Mouse (Mus musculus): ENCODE results near the gene Npas2. TPM values are rescaled to one million over a fixed set of nuclear protein-coding genes. Genes with fewer than 3 reads are reported as not detected.

Npas2 gene
- total and polyA plus RNA-seq, 3 experiments, result 0.05 TPM; not detected in 2

DNA sequence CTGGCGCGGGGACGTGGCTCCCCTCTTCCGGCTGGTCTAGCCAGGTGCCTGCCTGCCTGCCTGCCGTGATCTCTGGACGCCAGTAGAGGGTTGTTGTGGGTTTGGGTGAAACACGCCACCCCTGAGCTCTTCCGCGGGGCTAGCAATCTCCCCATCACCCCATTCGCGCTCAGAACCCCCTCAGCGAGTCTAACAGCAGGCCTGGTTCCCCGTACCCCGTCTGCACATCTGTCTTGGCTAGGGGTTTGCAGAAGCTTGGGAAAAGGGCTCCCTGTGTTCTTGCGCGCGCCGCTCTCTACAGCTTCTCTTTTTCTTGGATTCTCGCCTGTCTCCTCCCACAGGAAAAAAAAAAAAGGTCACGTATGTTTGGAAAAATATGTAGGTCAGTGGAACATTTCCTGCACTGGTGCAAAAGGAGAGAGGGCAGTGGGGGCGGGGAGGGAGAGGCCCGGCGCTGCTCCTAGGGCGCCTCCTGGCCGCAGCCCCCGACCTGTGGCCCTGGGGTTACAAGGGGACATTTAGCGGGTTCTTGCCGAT is 1.0 kb upstream of the Npas2 start:
- DNase-seq (ENCODE audit: low spot score) (no peak), ATAC-seq (ENCODE audit: extremely low read depth, insufficient number of reproducible peaks, low FRiP score, poor library complexity, severe bottlenecking) (no peak)
- Histone ChIP-seq H3K9me3 (replicated peaks) (peaks cover 18% of the 10 kb centered on the region), H3K36me3 (replicated peaks) (no peaks in the 10 kb centered on the region), H3K4me1 (ENCODE audit: insufficient read depth, low read depth, low read length) (no peaks in the 10 kb centered on the region), H3K27me3 (ENCODE audit: insufficient read depth, low read length) (peaks cover 14% of the 10 kb centered on the region; the same call in 1 of the 2 replicates), H3K4me3 (ENCODE audit: low read depth, low read length) (no peak overlapping the region)
- TF ChIP-seq POLR2AphosphoS5 (IDR thresholded peaks at IDR 0.05; ENCODE audit: insufficient replicate concordance, low read depth, low read length) (no peak), CTCF (IDR thresholded peaks at IDR 0.05; ENCODE audit: low read depth, low read length) (no peak), TAL1 (conservative IDR thresholded peaks at IDR 0.05; ENCODE audit: low read depth, low read length) (no peak), GATA2 (IDR thresholded peaks at IDR 0.05; ENCODE audit: borderline replicate concordance, low read depth, low read length) (no peak), GATA1 (IDR thresholded peaks at IDR 0.05; ENCODE audit: borderline replicate concordance, low read length) (no peak)

DNA sequence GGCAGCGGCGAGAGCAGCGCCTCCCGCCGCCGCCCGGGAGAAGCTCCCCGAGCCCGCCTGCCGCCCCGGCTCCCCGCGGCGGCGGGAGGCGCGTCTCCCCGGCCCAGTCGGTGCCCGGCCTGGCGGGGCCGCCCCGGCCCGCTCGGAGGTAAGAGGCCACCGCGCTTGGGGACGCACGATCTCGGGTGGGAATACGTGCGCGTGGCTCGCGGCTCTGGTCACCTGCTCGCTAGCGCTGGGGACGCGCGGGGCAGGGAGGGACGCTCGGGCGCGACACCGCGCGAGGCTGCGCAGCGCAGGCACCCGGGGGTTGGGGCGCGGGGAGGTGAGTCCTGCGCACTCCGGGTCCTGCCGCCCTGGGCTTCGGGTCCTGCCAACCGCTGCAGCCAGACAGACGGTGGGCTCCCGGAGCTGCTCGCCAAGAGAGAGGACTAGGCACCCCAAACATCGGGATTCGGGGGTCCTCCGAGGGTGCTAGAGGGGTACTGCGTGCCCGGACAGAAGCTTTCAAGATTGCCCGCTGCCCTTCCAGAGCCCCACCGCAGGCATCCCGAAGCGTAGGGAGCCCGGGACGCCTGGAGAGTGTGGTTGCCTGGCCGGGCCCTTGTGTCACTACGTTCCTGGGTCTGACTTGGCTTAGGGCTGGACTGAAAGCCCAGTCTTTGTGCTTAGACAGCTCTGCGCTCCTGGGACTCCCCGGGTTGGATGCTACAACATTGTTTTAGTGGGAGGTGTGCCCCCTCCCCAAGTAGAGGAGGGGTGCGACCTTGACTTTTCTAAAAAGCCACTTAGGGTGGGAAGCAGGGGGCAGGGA is 538 bp downstream of the Npas2 start:
- Histone ChIP-seq H3K4me1 (ENCODE audit: insufficient read depth, low read depth, low read length) (no peaks in the 10 kb centered on the region), H3K27me3 (ENCODE audit: insufficient read depth, low read length) (peaks cover 14% of the 10 kb centered on the region; the same call in 1 of the 2 replicates), H3K9me3 (replicated peaks) (peaks cover 18% of the 10 kb centered on the region), H3K4me3 (ENCODE audit: low read depth, low read length) (peak overlapping the region; percentile 25; the same call in 1 of the 2 replicates), H3K36me3 (replicated peaks) (no peaks in the 10 kb centered on the region)
- TF ChIP-seq GATA2 (IDR thresholded peaks at IDR 0.05; ENCODE audit: borderline replicate concordance, low read depth, low read length) (no peak), TAL1 (conservative IDR thresholded peaks at IDR 0.05; ENCODE audit: low read depth, low read length) (no peak), CTCF (IDR thresholded peaks at IDR 0.05; ENCODE audit: low read depth, low read length) (no peak), GATA1 (IDR thresholded peaks at IDR 0.05; ENCODE audit: borderline replicate concordance, low read length) (no peak), POLR2AphosphoS5 (IDR thresholded peaks at IDR 0.05; ENCODE audit: insufficient replicate concordance, low read depth, low read length) (no peak)
- ATAC-seq (ENCODE audit: extremely low read depth, insufficient number of reproducible peaks, low FRiP score, poor library complexity, severe bottlenecking) (no peak), DNase-seq (ENCODE audit: low spot score) (no peak)

DNA sequence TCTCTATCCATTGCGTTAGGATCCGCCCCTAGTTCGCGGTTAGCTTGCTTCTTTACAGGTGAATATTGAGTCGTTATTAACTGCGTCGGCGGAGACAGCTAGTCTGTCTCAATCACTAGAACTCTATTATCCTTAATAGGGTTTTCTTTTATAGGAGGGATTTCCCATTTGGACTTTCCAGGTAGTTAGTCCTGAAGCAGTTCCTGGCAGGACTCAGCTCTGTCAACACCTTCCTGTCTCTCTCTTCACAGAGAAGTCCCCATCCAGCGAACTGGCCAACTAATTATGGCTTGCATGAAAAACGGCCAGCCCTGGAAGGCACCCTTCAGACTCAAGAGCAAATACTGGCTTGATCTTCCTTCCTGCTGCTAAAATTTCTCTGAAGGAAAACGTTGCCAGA is 1.4 kb downstream of the Npas2 start:
- no peak for ATAC-seq (ENCODE audit: extremely low read depth, insufficient number of reproducible peaks, low FRiP score, poor library complexity, severe bottlenecking)
- Histone ChIP-seq H3K4me1 (ENCODE audit: insufficient read depth, low read depth, low read length) (no peaks in the 10 kb centered on the region), H3K27me3 (ENCODE audit: insufficient read depth, low read length) (peaks cover 14% of the 10 kb centered on the region; the same call in 1 of the 2 replicates), H3K4me3 (ENCODE audit: low read depth, low read length) (no peak overlapping the region), H3K9me3 (replicated peaks) (peaks cover 18% of the 10 kb centered on the region), H3K36me3 (replicated peaks) (no peaks in the 10 kb centered on the region)
- no peak for TF ChIP-seq POLR2AphosphoS5 (IDR thresholded peaks at IDR 0.05; ENCODE audit: insufficient replicate concordance, low read depth, low read length)
- TF ChIP-seq TAL1 (conservative IDR thresholded peaks at IDR 0.05; ENCODE audit: low read depth, low read length), result no peak
- TF ChIP-seq GATA1 (IDR thresholded peaks at IDR 0.05; ENCODE audit: borderline replicate concordance, low read length), result no peak
- TF ChIP-seq CTCF (IDR thresholded peaks at IDR 0.05; ENCODE audit: low read depth, low read length), result no peak
- TF ChIP-seq GATA2 (IDR thresholded peaks at IDR 0.05; ENCODE audit: borderline replicate concordance, low read depth, low read length), result no peak
- DNase-seq (ENCODE audit: low spot score), result no peak

- Histone ChIP-seq H3K4me3 (ENCODE audit: low read depth, low read length) (no peak overlapping the region), H3K27me3 (ENCODE audit: insufficient read depth, low read length) (peaks cover 14% of the 10 kb centered on the region; the same call in 1 of the 2 replicates), H3K36me3 (replicated peaks) (no peaks in the 10 kb centered on the region), H3K9me3 (replicated peaks) (peaks cover 18% of the 10 kb centered on the region), H3K4me1 (ENCODE audit: insufficient read depth, low read depth, low read length) (no peaks in the 10 kb centered on the region)
- ATAC-seq (ENCODE audit: extremely low read depth, insufficient number of reproducible peaks, low FRiP score, poor library complexity, severe bottlenecking), result no peak
- TF ChIP-seq CTCF (IDR thresholded peaks at IDR 0.05; ENCODE audit: low read depth, low read length) (no peak), POLR2AphosphoS5 (IDR thresholded peaks at IDR 0.05; ENCODE audit: insufficient replicate concordance, low read depth, low read length) (no peak), TAL1 (conservative IDR thresholded peaks at IDR 0.05; ENCODE audit: low read depth, low read length) (no peak), GATA2 (IDR thresholded peaks at IDR 0.05; ENCODE audit: borderline replicate concordance, low read depth, low read length) (no peak), GATA1 (IDR thresholded peaks at IDR 0.05; ENCODE audit: borderline replicate concordance, low read length) (no peak)
- no peak for DNase-seq (ENCODE audit: low spot score)
These were observed 2.6 kb downstream of the Npas2 start for GRCm38 (mm10) chr1:39196126-39196525.

DNA sequence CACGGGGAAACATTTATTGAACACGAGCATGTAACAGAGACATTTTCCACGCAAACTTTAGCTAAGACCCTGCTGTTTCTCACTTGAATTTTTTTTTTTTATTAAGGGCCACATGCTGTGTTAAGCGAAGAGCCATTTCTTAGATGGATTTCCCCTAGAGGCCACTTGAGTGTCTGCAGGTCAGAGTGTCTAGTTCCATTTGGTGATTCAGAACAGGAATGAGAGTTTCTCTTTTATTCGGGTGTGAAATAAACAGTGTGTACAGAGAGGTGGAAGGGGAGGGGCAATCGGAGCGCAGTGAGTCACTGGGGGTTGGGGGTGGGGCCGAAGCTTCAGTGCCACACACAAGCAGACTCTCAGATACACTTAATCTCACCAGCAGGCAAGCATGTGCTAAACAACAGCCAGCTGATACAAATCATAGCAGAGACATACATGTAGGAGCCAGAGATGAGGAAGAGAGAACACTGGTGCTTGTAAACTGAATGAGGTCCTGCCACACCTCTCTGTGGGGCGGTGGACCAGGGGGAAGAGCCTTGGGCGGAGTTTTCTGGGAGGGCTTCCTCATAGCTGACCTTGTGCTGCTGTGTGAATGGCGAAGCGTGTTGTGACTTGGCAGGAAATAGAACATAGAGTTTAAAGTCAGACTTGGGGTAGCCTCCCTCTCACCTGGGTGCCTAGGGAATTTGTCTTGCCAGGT is 3.3 kb downstream of the Npas2 start:
- DNase-seq (ENCODE audit: low spot score) (no peak), ATAC-seq (ENCODE audit: extremely low read depth, insufficient number of reproducible peaks, low FRiP score, poor library complexity, severe bottlenecking) (no peak)
- H3K4me3 ChIP-seq (ENCODE audit: low read depth, low read length), result no peak overlapping the region
- H3K9me3 ChIP-seq (replicated peaks), result peaks cover 18% of the 10 kb centered on the region
- H3K4me1 ChIP-seq (ENCODE audit: insufficient read depth, low read depth, low read length), result no peaks in the 10 kb centered on the region
- H3K36me3 ChIP-seq (replicated peaks), result no peaks in the 10 kb centered on the region
- peaks cover 14% of the 10 kb centered on the region; the same call in 1 of the 2 replicates for H3K27me3 ChIP-seq (ENCODE audit: insufficient read depth, low read length)
- TF ChIP-seq GATA2 (IDR thresholded peaks at IDR 0.05; ENCODE audit: borderline replicate concordance, low read depth, low read length) (no peak), TAL1 (conservative IDR thresholded peaks at IDR 0.05; ENCODE audit: low read depth, low read length) (no peak), GATA1 (IDR thresholded peaks at IDR 0.05; ENCODE audit: borderline replicate concordance, low read length) (no peak), CTCF (IDR thresholded peaks at IDR 0.05; ENCODE audit: low read depth, low read length) (no peak), POLR2AphosphoS5 (IDR thresholded peaks at IDR 0.05; ENCODE audit: insufficient replicate concordance, low read depth, low read length) (no peak)

DNA sequence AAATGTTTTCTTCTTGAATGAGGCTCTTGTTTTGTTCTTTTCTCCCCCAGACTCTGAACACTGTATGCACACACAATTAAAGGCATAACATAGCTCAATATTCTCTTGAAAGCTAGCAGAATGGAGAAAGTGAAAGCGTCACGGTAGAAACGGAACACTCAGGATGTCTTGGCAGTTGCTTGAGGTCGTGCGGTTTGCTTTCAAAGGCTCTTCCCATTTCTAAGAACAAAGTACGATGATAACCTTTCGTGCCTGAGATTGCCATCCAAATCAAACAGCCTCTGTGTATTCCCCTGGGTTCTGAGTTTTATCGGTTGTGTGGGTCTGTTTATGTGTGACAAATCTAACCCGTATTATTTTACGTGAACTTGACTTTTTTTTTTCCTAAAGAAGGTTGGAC is 11.5 kb downstream of the Npas2 start:
- TF ChIP-seq GATA1 (IDR thresholded peaks at IDR 0.05; ENCODE audit: borderline replicate concordance, low read length) (no peak), POLR2AphosphoS5 (IDR thresholded peaks at IDR 0.05; ENCODE audit: insufficient replicate concordance, low read depth, low read length) (no peak), CTCF (IDR thresholded peaks at IDR 0.05; ENCODE audit: low read depth, low read length) (no peak), TAL1 (conservative IDR thresholded peaks at IDR 0.05; ENCODE audit: low read depth, low read length) (no peak), GATA2 (IDR thresholded peaks at IDR 0.05; ENCODE audit: borderline replicate concordance, low read depth, low read length) (no peak)
- no peak for ATAC-seq (ENCODE audit: extremely low read depth, insufficient number of reproducible peaks, low FRiP score, poor library complexity, severe bottlenecking)
- Histone ChIP-seq H3K36me3 (replicated peaks) (no peaks in the 10 kb centered on the region), H3K4me1 (ENCODE audit: insufficient read depth, low read depth, low read length) (no peaks in the 10 kb centered on the region), H3K9me3 (replicated peaks) (no peaks in the 10 kb centered on the region), H3K4me3 (ENCODE audit: low read depth, low read length) (no peak overlapping the region), H3K27me3 (ENCODE audit: insufficient read depth, low read length) (no peaks in the 10 kb centered on the region)
- DNase-seq (ENCODE audit: low spot score), result no peak

Measured in G1E (cell line).